Mouse (Mus musculus) kidney, postnatal 0 days (tissue): ENCODE measurements around the gene Nploc4. TPM values are rescaled to one million over a fixed set of nuclear protein-coding genes. Genes with fewer than 3 reads are reported as not detected.

Source experiments
- ATAC-seq: fragments of 200-750 bp; cut with Nextera tagmentation; replicated peaks from 2 replicates; pipeline ENCODE4 v1.8.0; 2017; ENCODE audit warnings: low read depth, moderate number of reproducible peaks, moderate TSS enrichment, moderate library complexity; ENCODE audit not compliant: low FRiP score
- DNase-seq: peaks from one replicate; pipeline ENCODE4 v3.0.0-alpha.2; 2016; ENCODE audit warnings: low spot score
- H3K27ac ChIP-seq: fragments of 300-500 bp; sonication (generic); 2 replicates; pipeline ENCODE4 v1.5.1; 2014; ENCODE audit warnings: mild to moderate bottlenecking
- H3K27me3 ChIP-seq: fragments of 300-500 bp; sonication (generic); 2 replicates; pipeline ENCODE4 v1.6.1; 2014; ENCODE audit warnings: low read length, mixed read lengths; ENCODE audit not compliant: insufficient read depth
- H3K36me3 ChIP-seq: fragments of 300-500 bp; sonication (generic); 2 replicates; pipeline ENCODE4 v1.6.1; 2014; ENCODE audit warnings: low read length, mixed read lengths; ENCODE audit not compliant: insufficient read depth
- H3K4me1 ChIP-seq: fragments of 300-500 bp; sonication (generic); replicated peaks from 2 replicates; pipeline ENCODE4 v1.6.1; 2014; ENCODE audit warnings: antibody characterized with exemption, low read length, mixed read lengths; ENCODE audit not compliant: insufficient read depth
- H3K4me2 ChIP-seq: fragments of 300-500 bp; sonication (generic); 2 replicates; pipeline ENCODE4 v1.6.1; 2014; ENCODE audit warnings: mild to moderate bottlenecking, low read length, moderate library complexity, mixed read lengths
- H3K4me3 ChIP-seq: fragments of 300-500 bp; sonication (generic); replicated peaks from 2 replicates; pipeline ENCODE4 v1.5.1; 2014; ENCODE audit warnings: low read depth, low read length
- H3K9ac ChIP-seq: fragments of 300-500 bp; sonication (generic); 2 replicates; pipeline ENCODE4 v1.6.1; 2014; ENCODE audit warnings: low read depth, low read length
- H3K9me3 ChIP-seq: fragments of 300-500 bp; sonication (generic); replicated peaks from 2 replicates; pipeline ENCODE4 v1.6.1; 2016; ENCODE audit warnings: low read length, inconsistent platforms, mixed read lengths
- CTCF ChIP-seq: IDR thresholded peaks from 2 replicates; pipeline ENCODE4 v1.5.1; 2016; ENCODE audit warnings: antibody characterized with exemption, low read depth, mild to moderate bottlenecking, moderate library complexity
- WGBS: fragments of 180-500 bp; shearing (Covaris S2); extraction: QIAGEN DNeasy Blood & Tissue Kit; methylation state at CpG from one replicate; pipeline ENCODE4 v1.1.7; 2014; 5-methylcytosine and 5-hydroxymethylcytosine counted together
- polyA plus RNA-seq: library from polyadenylated mRNA; unstranded; fragments of >200 nt; fragmentation: Nextera tagmentation; extraction: Ambion mirVana; gene quantifications from 2 replicates; pipeline ENCODE4 v1.2.1, GENCODE M21; 2015

Nploc4 gene
- polyA plus RNA-seq, 1 experiment from 2014 or later: 23.3 TPM

DNA sequence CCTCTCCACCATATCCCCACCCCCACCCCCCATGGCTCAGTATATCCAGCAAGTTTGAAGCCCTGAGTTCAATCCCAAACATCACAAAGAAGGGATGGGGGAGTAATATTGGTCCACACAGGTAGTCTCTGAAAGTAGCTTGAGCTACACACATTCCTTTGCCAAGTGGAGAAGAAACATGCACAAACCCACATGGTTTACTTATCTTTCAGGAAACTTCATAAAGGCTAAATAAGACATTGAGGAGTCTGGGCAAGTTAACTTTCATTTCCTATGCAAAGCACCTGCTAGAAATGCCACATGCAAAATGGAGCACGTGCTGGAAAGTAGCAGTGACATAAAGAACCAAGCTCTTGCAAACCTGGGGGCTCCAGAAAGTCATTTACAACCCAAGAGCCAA lies 31.1 kb downstream of the Nploc4 start:
- no peak overlapping the region for H3K27ac ChIP-seq
- no peak for DNase-seq
- no peak overlapping the region for H3K4me3 ChIP-seq
- no peak for TF ChIP-seq CTCF
- no peaks in the 10 kb centered on the region for H3K27me3 ChIP-seq
- no peak overlapping the region for H3K9ac ChIP-seq
- no peak overlapping the region for H3K4me2 ChIP-seq
- no peaks in the 10 kb centered on the region for H3K4me1 ChIP-seq
- no peaks in the 10 kb centered on the region for H3K9me3 ChIP-seq
- H3K36me3 ChIP-seq: peaks cover 84% of the 10 kb centered on the region
- WGBS: 88% methylated on average over 1 of the region's 1 CpGs
- ATAC-seq: no peak

DNA sequence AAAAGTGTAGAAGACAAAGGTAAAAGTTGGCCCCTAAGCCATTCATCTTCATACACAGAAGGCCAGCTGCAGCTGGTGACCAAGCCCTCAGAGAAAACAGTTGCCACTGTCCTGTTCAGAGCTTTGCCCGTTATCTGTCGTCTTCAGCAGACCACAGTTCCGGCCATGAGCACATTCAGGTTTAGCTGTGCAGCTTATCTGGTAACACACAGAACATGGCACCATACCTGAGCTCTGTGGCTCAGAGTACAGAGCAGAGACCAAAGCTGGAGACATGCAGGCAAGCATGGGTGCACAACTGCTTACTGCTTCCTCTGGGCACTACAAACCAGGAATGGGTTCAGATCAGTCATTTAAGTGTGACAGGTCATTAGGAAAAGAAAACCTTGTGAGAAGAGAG lies 31.6 kb downstream of the Nploc4 start:
- Histone ChIP-seq H3K4me2 (no peak overlapping the region), H3K4me3 (no peak overlapping the region), H3K9me3 (no peaks in the 10 kb centered on the region), H3K36me3 (peaks cover 83% of the 10 kb centered on the region), H3K9ac (no peak overlapping the region), H3K27ac (no peak overlapping the region), H3K4me1 (no peaks in the 10 kb centered on the region), H3K27me3 (no peaks in the 10 kb centered on the region)
- TF ChIP-seq CTCF: no peak
- DNase-seq: no peak
- no peak for ATAC-seq
- 91% methylated on average over 3 of the region's 3 CpGs for WGBS

DNA sequence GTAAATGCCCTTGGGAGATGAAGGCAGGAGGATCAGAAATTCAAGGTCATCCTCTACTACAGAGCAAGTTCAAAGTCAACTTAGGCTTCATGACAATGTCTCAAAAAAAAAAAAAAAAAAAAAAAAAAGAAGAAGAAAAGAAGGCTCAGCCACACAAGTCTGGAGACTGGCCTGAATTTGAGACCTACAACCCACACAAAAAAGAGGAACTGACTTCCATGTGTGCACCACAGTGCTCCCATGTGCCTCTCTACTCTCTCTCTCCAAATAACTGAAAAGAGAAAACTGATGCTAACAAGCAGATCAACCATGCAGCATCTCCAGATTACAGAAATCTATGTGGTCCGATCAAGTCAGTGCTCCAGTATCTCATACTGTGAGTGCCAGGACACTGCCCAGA lies 32.7 kb downstream of the Nploc4 start:
- H3K4me2 ChIP-seq: no peak overlapping the region
- ATAC-seq: no peak
- no peaks in the 10 kb centered on the region for H3K27me3 ChIP-seq
- no peaks in the 10 kb centered on the region for H3K9me3 ChIP-seq
- peaks cover 84% of the 10 kb centered on the region for H3K36me3 ChIP-seq
- WGBS: 92% methylated on average over 1 of the region's 1 CpGs
- no peak overlapping the region for H3K27ac ChIP-seq
- no peak overlapping the region for H3K4me3 ChIP-seq
- no peak for DNase-seq
- H3K4me1 ChIP-seq: no peaks in the 10 kb centered on the region
- H3K9ac ChIP-seq: no peak overlapping the region
- no peak for TF ChIP-seq CTCF

DNA sequence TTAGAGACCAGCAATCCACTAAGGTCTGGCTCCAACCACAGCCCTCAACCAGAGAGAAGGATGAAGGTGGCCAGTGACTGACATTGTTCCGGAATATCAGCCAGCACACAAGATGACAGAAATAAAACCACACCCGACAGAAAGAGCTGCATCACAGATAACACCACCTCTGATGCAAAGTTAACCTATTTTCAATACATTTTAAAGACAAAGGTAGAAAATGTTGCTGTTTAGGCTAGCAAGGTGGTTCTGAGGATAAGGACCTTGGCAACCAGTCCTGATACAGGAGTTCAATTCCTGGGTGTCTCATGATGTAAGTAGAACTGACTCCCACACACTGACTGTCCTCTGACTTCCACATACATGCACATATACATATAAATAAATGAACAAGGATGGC lies 38.2 kb downstream of the Nploc4 start:
- Histone ChIP-seq H3K36me3 (peaks cover 51% of the 10 kb centered on the region), H3K4me3 (no peak overlapping the region), H3K4me2 (no peak overlapping the region), H3K9me3 (no peaks in the 10 kb centered on the region), H3K27me3 (no peaks in the 10 kb centered on the region), H3K4me1 (no peaks in the 10 kb centered on the region), H3K27ac (no peak overlapping the region), H3K9ac (no peak overlapping the region)
- DNase-seq: no peak
- 95% methylated on average over 2 of the region's 2 CpGs for WGBS
- no peak for ATAC-seq
- no peak for TF ChIP-seq CTCF

GRCm38 (mm10) chr11:120397602-120398001 lies 39.9 kb downstream of the Nploc4 start:
- Histone ChIP-seq H3K27me3 (no peaks in the 10 kb centered on the region), H3K36me3 (peaks cover 36% of the 10 kb centered on the region)
- WGBS: 45% methylated on average over 2 of the region's 2 CpGs

GRCm38 (mm10) chr11:120395661-120396060 lies 41.8 kb downstream of the Nploc4 start:
- Histone ChIP-seq H3K27ac (no peak overlapping the region), H3K9me3 (no peaks in the 10 kb centered on the region), H3K4me1 (no peaks in the 10 kb centered on the region), H3K4me3 (no peak overlapping the region), H3K9ac (no peak overlapping the region), H3K4me2 (no peak overlapping the region), H3K27me3 (no peaks in the 10 kb centered on the region), H3K36me3 (peaks cover 35% of the 10 kb centered on the region)
- 70% methylated on average over 4 of the region's 4 CpGs for WGBS
- no peak for TF ChIP-seq CTCF
- DNase-seq (no peak), ATAC-seq (no peak)

More at GRCm38 (mm10) chr11:120397602-120398001, 39.9 kb downstream of the Nploc4 start:
- Histone ChIP-seq H3K27ac (no peak overlapping the region), H3K4me3 (no peak overlapping the region), H3K4me1 (no peaks in the 10 kb centered on the region), H3K9me3 (no peaks in the 10 kb centered on the region), H3K4me2 (no peak overlapping the region), H3K9ac (no peak overlapping the region)
- ATAC-seq (no peak), DNase-seq (no peak)
- TF ChIP-seq CTCF: no peak

DNA sequence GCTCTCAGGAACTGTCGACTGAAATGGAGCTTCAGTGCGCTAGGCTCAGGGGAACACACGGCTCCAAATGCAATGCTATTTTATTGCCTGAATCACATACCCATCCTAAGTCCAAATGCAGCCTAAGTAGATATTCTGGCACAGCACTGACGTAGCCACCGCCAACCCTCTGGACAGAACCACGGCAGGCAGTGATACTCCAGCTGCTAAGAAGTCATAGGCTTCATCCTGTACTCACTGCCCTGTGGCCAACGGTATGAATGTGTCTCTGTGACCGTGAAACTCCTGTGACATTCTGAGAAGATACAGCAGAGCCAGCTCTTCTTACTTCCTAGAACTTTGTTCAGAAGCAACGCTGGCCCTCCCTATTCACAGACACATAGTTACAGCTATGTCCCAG lies 48.9 kb downstream of the Nploc4 start:
- ATAC-seq (no peak), DNase-seq (no peak)
- H3K27ac ChIP-seq: no peak overlapping the region
- H3K36me3 ChIP-seq: peaks cover 43% of the 10 kb centered on the region
- no peaks in the 10 kb centered on the region for H3K27me3 ChIP-seq
- H3K9me3 ChIP-seq: no peaks in the 10 kb centered on the region
- no peak overlapping the region for H3K4me3 ChIP-seq
- no peak for TF ChIP-seq CTCF
- WGBS: 88% methylated on average over 9 of the region's 9 CpGs
- H3K4me2 ChIP-seq: no peak overlapping the region
- no peaks in the 10 kb centered on the region for H3K4me1 ChIP-seq
- no peak overlapping the region for H3K9ac ChIP-seq
